Mouse (Mus musculus) neural tube, embryonic 15.5 days (tissue): ENCODE results near the gene Ptp4a2. TPM values are rescaled to one million over a fixed set of nuclear protein-coding genes. Genes with fewer than 3 reads are reported as not detected.

Experiments used
- ATAC-seq: fragments of 200-750 bp; cut with Nextera tagmentation; 2 replicates; pipeline ENCODE4 v1.8.0; 2017; ENCODE audit warnings: mild to moderate bottlenecking, moderate TSS enrichment, moderate library complexity; ENCODE audit not compliant: low FRiP score
- H3K27ac ChIP-seq: fragments of 300-500 bp; sonication (generic); replicated peaks from 2 replicates; pipeline ENCODE4 v1.5.1; 2015; ENCODE audit warnings: mild to moderate bottlenecking, inconsistent platforms
- H3K27me3 ChIP-seq: fragments of 300-500 bp; sonication (generic); replicated peaks from 2 replicates; pipeline ENCODE4 v1.6.1; 2015; ENCODE audit warnings: inconsistent platforms
- H3K36me3 ChIP-seq: fragments of 300-500 bp; sonication (generic); 2 replicates; pipeline ENCODE4 v1.6.1; 2015; ENCODE audit warnings: inconsistent platforms
- H3K4me1 ChIP-seq: fragments of 300-500 bp; sonication (generic); 2 replicates; pipeline ENCODE4 v1.6.1; 2015; ENCODE audit warnings: inconsistent platforms
- H3K4me2 ChIP-seq: fragments of 300-500 bp; sonication (generic); 2 replicates; pipeline ENCODE4 v1.6.1; 2015; ENCODE audit warnings: inconsistent platforms, mild to moderate bottlenecking, moderate library complexity
- H3K4me3 ChIP-seq: fragments of 300-500 bp; sonication (generic); replicated peaks from 2 replicates; pipeline ENCODE4 v1.5.1; 2015; ENCODE audit warnings: mild to moderate bottlenecking, inconsistent platforms
- H3K9ac ChIP-seq: fragments of 300-500 bp; sonication (generic); replicated peaks from 2 replicates; pipeline ENCODE4 v1.6.1; 2015; ENCODE audit warnings: mild to moderate bottlenecking, inconsistent platforms
- H3K9me3 ChIP-seq: fragments of 300-500 bp; sonication (generic); replicated peaks from 2 replicates; pipeline ENCODE4 v1.6.1; 2016; ENCODE audit warnings: inconsistent platforms
- WGBS: fragments of 180-500 bp; shearing (Covaris S2); methylation state at CpG from one replicate; pipeline ENCODE4 v1.1.7; 2015; ENCODE audit warnings: mixed read lengths; 5-methylcytosine and 5-hydroxymethylcytosine counted together
- polyA plus RNA-seq: library from polyadenylated mRNA; unstranded; fragments of >200 nt; fragmentation: Nextera tagmentation; extraction: Ambion mirVana; gene quantifications from 2 replicates; pipeline ENCODE4 v1.2.1, GENCODE M21; 2015

The Ptp4a2 gene
- polyA plus RNA-seq, 1 experiment from 2014 or later: 217 TPM

GRCm38 (mm10) chr4:129783506-129783905 lies 27.5 kb upstream of the Ptp4a2 start:
- Histone ChIP-seq H3K4me1 (peaks cover 17% of the 10 kb centered on the region), H3K9me3 (no peaks in the 10 kb centered on the region), H3K27ac (no peak overlapping the region), H3K27me3 (no peaks in the 10 kb centered on the region), H3K9ac (no peak overlapping the region), H3K4me2 (no peak overlapping the region), H3K36me3 (no peaks in the 10 kb centered on the region), H3K4me3 (no peak overlapping the region)
- no peak for ATAC-seq
- whole genome bisulfite sequencing: 85% methylated on average over 5 of the region's 5 CpGs

- Histone ChIP-seq H3K9ac (no peak overlapping the region; the same call in 1 of the 2 replicates), H3K4me3 (no peak overlapping the region), H3K4me2 (no peak overlapping the region), H3K27ac (no peak overlapping the region), H3K4me1 (peaks cover 17% of the 10 kb centered on the region), H3K27me3 (no peaks in the 10 kb centered on the region), H3K9me3 (no peaks in the 10 kb centered on the region), H3K36me3 (no peaks in the 10 kb centered on the region)
- ATAC-seq: no peak
- 3% methylated on average over 4 of the region's 4 CpGs for WGBS
These were observed 25.8 kb upstream of the Ptp4a2 start for GRCm38 (mm10) chr4:129785178-129785577.

- H3K9ac ChIP-seq: no peak overlapping the region
- no peak overlapping the region for H3K4me2 ChIP-seq
- H3K4me3 ChIP-seq: no peak overlapping the region
- no peak for ATAC-seq
- peaks cover 11% of the 10 kb centered on the region for H3K4me1 ChIP-seq
- H3K27ac ChIP-seq: no peak overlapping the region
- H3K9me3 ChIP-seq: no peaks in the 10 kb centered on the region
- WGBS: 48% methylated on average over 8 of the region's 8 CpGs
- no peaks in the 10 kb centered on the region for H3K36me3 ChIP-seq
- H3K27me3 ChIP-seq: no peaks in the 10 kb centered on the region
These were observed 22.3 kb upstream of the Ptp4a2 start for GRCm38 (mm10) chr4:129788693-129789092.

- peaks cover 13% of the 10 kb centered on the region for H3K4me1 ChIP-seq
- 97% methylated on average over 2 of the region's 2 CpGs for WGBS
- no peaks in the 10 kb centered on the region for H3K36me3 ChIP-seq
- H3K27ac ChIP-seq: no peak overlapping the region
- no peaks in the 10 kb centered on the region for H3K9me3 ChIP-seq
- no peak overlapping the region for H3K4me2 ChIP-seq
- no peak overlapping the region for H3K9ac ChIP-seq
- H3K4me3 ChIP-seq: no peak overlapping the region
- no peak for ATAC-seq
- no peaks in the 10 kb centered on the region for H3K27me3 ChIP-seq
These were observed 21.4 kb upstream of the Ptp4a2 start for GRCm38 (mm10) chr4:129789635-129790034.

- Histone ChIP-seq H3K4me1 (peaks cover 20% of the 10 kb centered on the region), H3K27me3 (no peaks in the 10 kb centered on the region), H3K27ac (no peak overlapping the region), H3K4me3 (no peak overlapping the region), H3K9ac (no peak overlapping the region), H3K9me3 (no peaks in the 10 kb centered on the region), H3K4me2 (no peak overlapping the region), H3K36me3 (no peaks in the 10 kb centered on the region)
- no peak for ATAC-seq
- WGBS: 48% methylated on average over 3 of the region's 3 CpGs
These were observed 20.5 kb upstream of the Ptp4a2 start for GRCm38 (mm10) chr4:129790475-129790874.

- Histone ChIP-seq H3K9me3 (no peaks in the 10 kb centered on the region), H3K4me3 (no peak overlapping the region), H3K27me3 (no peaks in the 10 kb centered on the region), H3K36me3 (no peaks in the 10 kb centered on the region), H3K4me1 (peaks cover 23% of the 10 kb centered on the region), H3K9ac (no peak overlapping the region), H3K4me2 (no peak overlapping the region), H3K27ac (peak overlapping the region; percentile 10; the same call in 1 of the 2 replicates)
- no peak for ATAC-seq
- 22% methylated on average over 1 of the region's 1 CpGs for WGBS
These were observed 19.6 kb upstream of the Ptp4a2 start for GRCm38 (mm10) chr4:129791399-129791798.

- WGBS: 91% methylated on average over 7 of the region's 7 CpGs
- ATAC-seq: no peak
These were observed 18.3 kb upstream of the Ptp4a2 start for GRCm38 (mm10) chr4:129792666-129793202.

GRCm38 (mm10) chr4:129793713-129794329 lies 17.2 kb upstream of the Ptp4a2 start:
- Histone ChIP-seq H3K9me3 (no peaks in the 10 kb centered on the region), H3K4me3 (no peak overlapping the region), H3K9ac (no peak overlapping the region), H3K27me3 (no peaks in the 10 kb centered on the region), H3K4me2 (no peak overlapping the region), H3K27ac (no peak overlapping the region), H3K4me1 (peaks cover 23% of the 10 kb centered on the region), H3K36me3 (no peaks in the 10 kb centered on the region)
- no peak for ATAC-seq
- 75% methylated on average over 5 of the region's 5 CpGs for WGBS

More at GRCm38 (mm10) chr4:129792666-129793202, 18.3 kb upstream of the Ptp4a2 start:
- Histone ChIP-seq H3K4me2 (no peak overlapping the region), H3K27ac (no peak overlapping the region), H3K9me3 (no peaks in the 10 kb centered on the region), H3K9ac (no peak overlapping the region), H3K4me1 (peaks cover 23% of the 10 kb centered on the region), H3K27me3 (no peaks in the 10 kb centered on the region), H3K4me3 (no peak overlapping the region), H3K36me3 (no peaks in the 10 kb centered on the region)

- Histone ChIP-seq H3K27me3 (no peaks in the 10 kb centered on the region), H3K9me3 (no peaks in the 10 kb centered on the region), H3K4me1 (peaks cover 23% of the 10 kb centered on the region), H3K36me3 (no peaks in the 10 kb centered on the region), H3K4me2 (peak overlapping the region; percentile 38), H3K27ac (peak overlapping the region; percentile 79), H3K4me3 (0 out of 2 replicates have a peak overlapping the region, but pooled peaks have one; percentile 8), H3K9ac (no peak overlapping the region; the same call in 1 of the 2 replicates)
- 12% methylated on average over 17 of the region's 17 CpGs for WGBS
- no peak for ATAC-seq
These were observed 15.7 kb upstream of the Ptp4a2 start for GRCm38 (mm10) chr4:129795151-129795860.

GRCm38 (mm10) chr4:129795861-129796260 lies 15.2 kb upstream of the Ptp4a2 start:
- H3K36me3 ChIP-seq: no peaks in the 10 kb centered on the region
- no peaks in the 10 kb centered on the region for H3K9me3 ChIP-seq
- peaks cover 23% of the 10 kb centered on the region for H3K4me1 ChIP-seq
- no peaks in the 10 kb centered on the region for H3K27me3 ChIP-seq
- no peak overlapping the region for H3K9ac ChIP-seq
- H3K4me3 ChIP-seq: no peak overlapping the region
- WGBS: 36% methylated on average over 8 of the region's 8 CpGs
- H3K27ac ChIP-seq: peak overlapping the region; percentile 79
- H3K4me2 ChIP-seq: peak overlapping the region; percentile 38
- no peak for ATAC-seq

- 51% methylated on average over 5 of the region's 5 CpGs for WGBS
- no peak overlapping the region for H3K4me2 ChIP-seq
These were observed 13.0 kb upstream of the Ptp4a2 start for GRCm38 (mm10) chr4:129797985-129798384.

GRCm38 (mm10) chr4:129803368-129803767 lies 7.7 kb upstream of the Ptp4a2 start:
- Histone ChIP-seq H3K4me1 (no peaks in the 10 kb centered on the region), H3K27ac (no peak overlapping the region), H3K9ac (no peak overlapping the region), H3K4me3 (no peak overlapping the region), H3K4me2 (no peak overlapping the region), H3K36me3 (no peaks in the 10 kb centered on the region), H3K9me3 (no peaks in the 10 kb centered on the region), H3K27me3 (no peaks in the 10 kb centered on the region)
- 83% methylated on average over 1 of the region's 1 CpGs for WGBS
- no peak for ATAC-seq

More at GRCm38 (mm10) chr4:129797985-129798384, 13.0 kb upstream of the Ptp4a2 start:
- no peaks in the 10 kb centered on the region for H3K36me3 ChIP-seq
- H3K4me3 ChIP-seq: no peak overlapping the region
- no peaks in the 10 kb centered on the region for H3K27me3 ChIP-seq
- ATAC-seq: no peak
- H3K9me3 ChIP-seq: no peaks in the 10 kb centered on the region
- no peak overlapping the region for H3K27ac ChIP-seq
- H3K9ac ChIP-seq: no peak overlapping the region
- peaks cover 15% of the 10 kb centered on the region for H3K4me1 ChIP-seq
